Mouse (Mus musculus) heart, adult 2 months (tissue): ENCODE data around the gene Pold4.

ENCODE experiments used
- CTCF ChIP-seq: fragments of 200-600 bp; IDR thresholded peaks from 2 replicates; pipeline ENCODE4 v1.8.1; 2022; ENCODE audit warnings: antibody characterized with exemption, mild to moderate bottlenecking, moderate library complexity
- EP300 ChIP-seq: fragments of 200-500 bp; IDR thresholded peaks from 2 replicates; pipeline ENCODE4 v1.6.1; 2011; ENCODE audit warnings: low read depth, low read length, control low read depth; ENCODE audit not compliant: insufficient read depth
- POLR2A ChIP-seq: fragments of 200-500 bp; IDR thresholded peaks from 2 replicates; pipeline ENCODE4 v1.6.1; 2011; ENCODE audit warnings: mild to moderate bottlenecking, low read depth, low read length, control low read depth; ENCODE audit not compliant: insufficient read depth

DNA sequence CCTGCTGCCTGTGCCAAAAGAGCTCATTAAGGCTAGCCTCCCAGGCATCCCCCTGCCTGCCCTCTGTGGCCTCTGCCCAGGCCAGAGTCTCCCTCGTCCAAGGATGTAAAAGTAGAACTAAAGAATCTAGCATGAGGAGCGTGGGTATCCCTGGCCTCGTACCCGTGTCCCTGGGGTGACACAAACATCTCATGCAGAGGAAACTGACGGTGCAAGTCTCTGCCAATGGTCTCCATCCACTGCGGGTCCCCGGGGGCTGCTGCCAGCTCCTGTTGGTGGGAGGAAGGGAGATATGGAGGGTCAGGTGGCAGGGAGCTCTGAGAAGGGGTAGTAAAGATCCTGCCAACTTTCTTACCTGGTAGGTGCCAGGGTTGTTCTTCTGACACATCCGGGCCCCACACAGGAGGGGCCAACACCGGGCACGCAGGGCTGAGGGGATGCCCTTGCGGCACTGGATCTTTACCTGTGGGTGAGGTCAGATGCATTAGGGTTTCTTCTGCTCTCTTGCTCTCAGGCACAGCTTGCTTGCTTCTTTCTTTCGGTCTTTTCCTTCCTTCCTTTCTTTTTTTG is 42.6 kb upstream of the Pold4 start:
- TF ChIP-seq EP300 (no peak), CTCF (no peak), POLR2A (no peak)
